ENCODE assay signal across 8 mouse cellular contexts in the genomic region with DNA sequence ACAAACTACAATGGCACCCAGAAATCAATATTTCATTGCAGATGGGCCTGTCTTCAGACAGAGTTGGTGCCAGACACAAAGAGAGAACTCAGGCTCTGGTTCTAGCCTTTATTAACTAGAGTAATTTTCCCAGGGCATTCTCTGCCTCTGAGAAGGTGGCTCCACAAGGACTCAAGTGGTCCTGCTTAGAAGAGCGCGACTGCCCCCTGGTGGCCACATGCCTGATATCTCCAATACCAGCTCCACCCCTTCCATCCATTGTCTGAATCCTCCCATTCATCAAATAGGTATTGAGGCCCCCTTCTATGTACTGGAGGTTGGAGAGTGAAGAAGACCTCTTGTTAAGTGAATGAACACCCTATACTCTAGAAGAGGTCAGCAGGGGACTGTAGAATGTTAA.
A peak's percentile ranks its signal among the peaks of the same experiment; 100 is the strongest.
DNase-seq lines count a peak whose midpoint lies in the region; ATAC-seq and TF ChIP-seq lines count a peak whose summit lies in the region.

No protein-coding gene starts in this region.

- no peaks in the 10 kb centered on the region for H3K36me3 ChIP-seq in CH12.LX (replicated peaks in 1 of 2; ENCODE audit: control insufficient read depth in 1 of 2, insufficient read depth in 1 of 2, low read length in 1 of 2)
- no peaks in the 10 kb centered on the region for H3K36me3 ChIP-seq in forebrain, embryonic 10.5 days (replicated peaks)
- no peaks in the 10 kb centered on the region for H3K36me3 ChIP-seq in lung, embryonic 14.5 days (ENCODE audit: insufficient read depth)

- H3K9me3 ChIP-seq in CH12.LX (replicated peaks; ENCODE audit: low read length): no peaks in the 10 kb centered on the region
- H3K9me3 ChIP-seq in forebrain, embryonic 10.5 days: no peaks in the 10 kb centered on the region
- no peaks in the 10 kb centered on the region for H3K9me3 ChIP-seq in lung, embryonic 14.5 days (ENCODE audit: low read depth, low read length)

- in situ Hi-C loops in CH12.LX (cut with MboI; ENCODE audit: low pct_ligation_motif_present, low pct_unique_long_range_greater_than_20kb, low sequenced_read_pairs): loop anchor here (25.0 kb wide), 1 partner anchor 247 kb away; no protein-coding TSS in a partner anchor

- H3K4me3 ChIP-seq in CH12.LX (replicated peaks in 1 of 3; ENCODE audit: low read depth in 2 of 3, low read length in 2 of 3, poor library complexity in 1 of 3): no peak overlapping the region
- H3K4me3 ChIP-seq in bone marrow macrophage, adult 2 months (ENCODE audit: insufficient read depth, low read length): no peak overlapping the region
- no peak overlapping the region for H3K4me3 ChIP-seq in forebrain, embryonic 10.5 days
- H3K4me3 ChIP-seq in lung, embryonic 14.5 days (ENCODE audit: low read depth, low read length): no peak overlapping the region

- no peak overlapping the region for H3K4me2 ChIP-seq in CH12.LX (ENCODE audit: insufficient read depth, low read depth, poor library complexity, severe bottlenecking)
- no peak overlapping the region for H3K4me2 ChIP-seq in lung, embryonic 14.5 days

- WGBS in forebrain, embryonic 10.5 days: 0% methylated on average over 2 of the region's 2 CpGs
- 0% methylated on average over 2 of the region's 2 CpGs for WGBS in lung, embryonic 14.5 days

- no peak overlapping the region for H3K27ac ChIP-seq in CH12.LX (ENCODE audit: insufficient read depth, low read depth)
- H3K27ac ChIP-seq in bone marrow macrophage, adult 2 months (ENCODE audit: insufficient read depth, low read depth, low read length): no peak overlapping the region
- no peak overlapping the region for H3K27ac ChIP-seq in forebrain, embryonic 10.5 days
- no peak overlapping the region for H3K27ac ChIP-seq in lung, embryonic 14.5 days (ENCODE audit: low read depth)

- peak; percentile 84 for DNase-seq in CH12.LX (ENCODE audit: extremely low read depth)
- peak; percentile 78 for DNase-seq in forebrain, embryonic 10.5 days (ENCODE audit: extremely low spot score, low spot score)
- peak; percentile 84 for DNase-seq in heart, postnatal 4 days
- peak; percentile 89 for DNase-seq in layer of hippocampus, adult 11-12 months (ENCODE audit: low spot score)
- DNase-seq in lung, embryonic 14.5 days: peak; percentile 95
- peak; percentile 68 for DNase-seq in ovary, postnatal 36 days (ENCODE audit: low spot score)
- peak; percentile 72 for DNase-seq in thymus, postnatal 14 days

- no peaks in the 10 kb centered on the region for H3K27me3 ChIP-seq in CH12.LX (replicated peaks)
- H3K27me3 ChIP-seq in forebrain, embryonic 10.5 days (ENCODE audit: poor library complexity, severe bottlenecking): no peaks in the 10 kb centered on the region
- no peaks in the 10 kb centered on the region for H3K27me3 ChIP-seq in lung, embryonic 14.5 days (ENCODE audit: insufficient read depth, low read length)

- peak; percentile 86 for ATAC-seq in lung, embryonic 14.5 days (ENCODE audit: insufficient read depth)

- dilution Hi-C loops in CH12.LX (cut with MboI; ENCODE audit: extremely low pct_ligation_motif_present, extremely low pct_unique_long_range_greater_than_20kb, low sequenced_read_pairs): no loop called here

- no peak overlapping the region for H3K9ac ChIP-seq in CH12.LX (ENCODE audit: insufficient read depth, low read depth)
- no peak overlapping the region for H3K9ac ChIP-seq in lung, embryonic 14.5 days

- peak; percentile 63 to 80 for TF ChIP-seq CTCF in CH12.LX (conservative IDR thresholded peaks at IDR 0.05 in 1 of 2, IDR thresholded peaks at IDR 0.05 in 1 of 2; ENCODE audit: low read depth in 2 of 2, low read length in 2 of 2)
- peak; percentile 74 for TF ChIP-seq CTCF in bone marrow macrophage, adult 2 months (IDR thresholded peaks at IDR 0.05; ENCODE audit: low read depth, low read length)
- peak; percentile 89 for TF ChIP-seq CTCF in lung, embryonic 14.5 days (IDR thresholded peaks at IDR 0.05; ENCODE audit: low read depth)

- H3K79me2 ChIP-seq in CH12.LX (replicated peaks; ENCODE audit: control insufficient read depth, extremely low read depth, insufficient read depth, poor library complexity, severe bottlenecking): no peaks in the 10 kb centered on the region

- TF ChIP-seq POLR2A in CH12.LX (IDR thresholded peaks at IDR 0.05; ENCODE audit: low read depth, low read length): no peak
- TF ChIP-seq POLR2A in bone marrow macrophage, adult 2 months (IDR thresholded peaks at IDR 0.05; ENCODE audit: borderline replicate concordance, low read depth, low read length): no peak

- peak; percentile 86 for TF ChIP-seq RAD21 in CH12.LX (IDR thresholded peaks at IDR 0.05; ENCODE audit: low read depth, low read length)

- peaks cover 5 to 6% of the 10 kb centered on the region in 2 experiments; a peak in 3 of 4 replicates for H3K4me1 ChIP-seq in CH12.LX (ENCODE audit: control insufficient read depth in 1 of 2, insufficient read depth in 2 of 2)
- H3K4me1 ChIP-seq in bone marrow macrophage, adult 2 months (ENCODE audit: control insufficient read depth, insufficient read depth, low read length): no peaks in the 10 kb centered on the region
- H3K4me1 ChIP-seq in forebrain, embryonic 10.5 days: no peaks in the 10 kb centered on the region
- no peaks in the 10 kb centered on the region for H3K4me1 ChIP-seq in lung, embryonic 14.5 days (ENCODE audit: insufficient read depth)

- no peak for TF ChIP-seq EP300 in CH12.LX (IDR thresholded peaks at IDR 0.05; ENCODE audit: low read length)

TF ChIP-seq in CH12.LX, 34 proteins besides CTCF, POLR2A, EP300 and RAD21:
- no peak for TF ChIP-seq ETS1 (conservative IDR thresholded peaks at IDR 0.05; ENCODE audit: low read depth, low read length)
- no peak for TF ChIP-seq E2F4 (IDR thresholded peaks at IDR 0.05; ENCODE audit: insufficient replicate concordance, low read depth, low read length)
- TF ChIP-seq RCOR1 (conservative IDR thresholded peaks at IDR 0.05; ENCODE audit: low read depth, low read length): no peak
- no peak for TF ChIP-seq MEF2A (IDR thresholded peaks at IDR 0.05; ENCODE audit: borderline replicate concordance, low read depth, low read length)
- TF ChIP-seq ZKSCAN1 (IDR thresholded peaks at IDR 0.05; ENCODE audit: borderline replicate concordance, low read depth, low read length): no peak
- peak; percentile 72 for TF ChIP-seq SMC3 (IDR thresholded peaks at IDR 0.05; ENCODE audit: low read depth, low read length)
- no peak for TF ChIP-seq NELFE (IDR thresholded peaks at IDR 0.05; ENCODE audit: low read depth, low read length)
- TF ChIP-seq JUN (IDR thresholded peaks at IDR 0.05; ENCODE audit: insufficient read depth, low read depth, low read length): no peak
- TF ChIP-seq ZC3H11A (IDR thresholded peaks at IDR 0.05; ENCODE audit: low read depth, low read length): peak; percentile 14; the same call in 1 of the 2 replicates
